Mouse (Mus musculus): ENCODE results near the gene Grip2.

The Grip2 gene

GRCm38 (mm10) chr6:91796064-91796463 is 31.0 kb downstream of the Grip2 start:
- DNase-seq (ENCODE audit: low read depth, low spot score): no peak

- DNase-seq (ENCODE audit: low read depth, low spot score): no peak
Measured at GRCm38 (mm10) chr6:91795640-91796039, 31.4 kb downstream of the Grip2 start.

GRCm38 (mm10) chr6:91788311-91788798 is 38.7 kb downstream of the Grip2 start:
- DNase-seq (ENCODE audit: low read depth, low spot score): no peak

GRCm38 (mm10) chr6:91785018-91785417 is 42.0 kb downstream of the Grip2 start:
- DNase-seq (ENCODE audit: low read depth, low spot score): no peak

- no peak for DNase-seq (ENCODE audit: low read depth, low spot score)
Measured at GRCm38 (mm10) chr6:91779206-91779605, 47.8 kb downstream of the Grip2 start.

GRCm38 (mm10) chr6:91776543-91776942 is 50.5 kb downstream of the Grip2 start:
- DNase-seq (ENCODE audit: low read depth, low spot score): peak; percentile 86

- peak; percentile 35 for DNase-seq (ENCODE audit: low read depth, low spot score)
Measured at GRCm38 (mm10) chr6:91773951-91774350, 53.1 kb downstream of the Grip2 start.

- no peak for DNase-seq (ENCODE audit: low read depth, low spot score)
Measured at GRCm38 (mm10) chr6:91767550-91767949, 59.5 kb downstream of the Grip2 start.

GRCm38 (mm10) chr6:91762051-91762742 is 64.9 kb downstream of the Grip2 start:
- DNase-seq (ENCODE audit: low read depth, low spot score): peak; percentile 31

- DNase-seq (ENCODE audit: low read depth, low spot score): no peak
Measured at GRCm38 (mm10) chr6:91754845-91755244, 72.2 kb downstream of the Grip2 start.

GRCm38 (mm10) chr6:91754098-91754497 is 73.0 kb downstream of the Grip2 start:
- DNase-seq (ENCODE audit: low read depth, low spot score): no peak

GRCm38 (mm10) chr6:91752884-91753283 is 74.2 kb downstream of the Grip2 start:
- DNase-seq (ENCODE audit: low read depth, low spot score): no peak

- DNase-seq (ENCODE audit: low read depth, low spot score): peak; percentile 49
Measured at GRCm38 (mm10) chr6:91750976-91751375, 76.1 kb downstream of the Grip2 start.

GRCm38 (mm10) chr6:91746776-91747175 is 80.3 kb downstream of the Grip2 start:
- no peak for DNase-seq (ENCODE audit: low read depth, low spot score)

- no peak for DNase-seq (ENCODE audit: low read depth, low spot score)
Measured at GRCm38 (mm10) chr6:91745947-91746582, 81.0 kb downstream of the Grip2 start.

- no peak for DNase-seq (ENCODE audit: low read depth, low spot score)
Measured at GRCm38 (mm10) chr6:91745246-91745645, 81.8 kb downstream of the Grip2 start.

GRCm38 (mm10) chr6:91743886-91744285 is 83.2 kb downstream of the Grip2 start:
- no peak for DNase-seq (ENCODE audit: low read depth, low spot score)

GRCm38 (mm10) chr6:91742995-91743394 is 84.1 kb downstream of the Grip2 start:
- no peak for DNase-seq (ENCODE audit: low read depth, low spot score)

GRCm38 (mm10) chr6:91742466-91742865 is 84.6 kb downstream of the Grip2 start:
- no peak for DNase-seq (ENCODE audit: low read depth, low spot score)

- DNase-seq (ENCODE audit: low read depth, low spot score): peak; percentile 74
Measured at GRCm38 (mm10) chr6:91741046-91741445, 86.0 kb downstream of the Grip2 start.

- no peak for DNase-seq (ENCODE audit: low read depth, low spot score)
Measured at GRCm38 (mm10) chr6:91738058-91738457, 89.0 kb downstream of the Grip2 start.

- no peak for DNase-seq (ENCODE audit: low read depth, low spot score)
Measured at GRCm38 (mm10) chr6:91737451-91737850, 89.6 kb downstream of the Grip2 start.

GRCm38 (mm10) chr6:91736471-91736870 is 90.6 kb downstream of the Grip2 start:
- DNase-seq (ENCODE audit: low read depth, low spot score): peak; percentile 95
